Mouse (Mus musculus) forebrain, embryonic 11.5 days (tissue): ENCODE results near the gene Amigo1. TPM values are rescaled to one million over a fixed set of nuclear protein-coding genes. Genes with fewer than 3 reads are reported as not detected.

Experiments
- ATAC-seq: fragments of 200-750 bp; cut with Nextera tagmentation; replicated peaks from 2 replicates; pipeline ENCODE4 v1.8.0; 2017; ENCODE audit warnings: moderate TSS enrichment; ENCODE audit not compliant: low FRiP score
- DNase-seq: peaks from one replicate; pipeline ENCODE4 v3.0.0-alpha.2; 2017; ENCODE audit warnings: low spot score
- H3K27ac ChIP-seq: fragments of 300-500 bp; sonication (generic); 2 replicates; pipeline ENCODE4 v1.5.1; 2014; ENCODE audit warnings: low read depth, low read length
- H3K27me3 ChIP-seq: fragments of 300-500 bp; sonication (generic); 2 replicates; pipeline ENCODE4 v1.6.1; 2014; ENCODE audit warnings: mild to moderate bottlenecking, low read length, mixed read lengths; ENCODE audit not compliant: control insufficient read depth, insufficient read depth
- H3K36me3 ChIP-seq: fragments of 300-500 bp; sonication (generic); 2 replicates; pipeline ENCODE4 v1.6.1; 2014; ENCODE audit warnings: mild to moderate bottlenecking, low read length, moderate library complexity, mixed read lengths; ENCODE audit not compliant: control insufficient read depth, insufficient read depth
- H3K4me1 ChIP-seq: fragments of 300-500 bp; sonication (generic); replicated peaks from 2 replicates; pipeline ENCODE4 v1.6.1; 2014; ENCODE audit warnings: low read length, mixed read lengths; ENCODE audit not compliant: control insufficient read depth, insufficient read depth
- H3K4me2 ChIP-seq: fragments of 300-500 bp; sonication (generic); 2 replicates; pipeline ENCODE4 v1.6.1; 2014; ENCODE audit warnings: low read depth, mild to moderate bottlenecking, low read length, moderate library complexity, mixed read lengths; ENCODE audit not compliant: severe bottlenecking
- H3K4me3 ChIP-seq: fragments of 300-500 bp; sonication (generic); 2 replicates; pipeline ENCODE4 v1.5.1; 2014; ENCODE audit warnings: low read depth, low read length
- H3K9ac ChIP-seq: fragments of 300-500 bp; sonication (generic); 2 replicates; pipeline ENCODE4 v1.6.1; 2014; ENCODE audit warnings: low read length
- H3K9me3 ChIP-seq: fragments of 300-500 bp; sonication (generic); 2 replicates; pipeline ENCODE4 v1.6.1; 2016; ENCODE audit warnings: low read length, mixed read lengths; ENCODE audit not compliant: control insufficient read depth
- WGBS: fragments of 180-500 bp; shearing (Covaris S2); extraction: QIAGEN DNeasy Blood & Tissue Kit; methylation state at CpG from one replicate; pipeline ENCODE4 v1.1.7; 2014; 5-methylcytosine and 5-hydroxymethylcytosine counted together
- polyA plus RNA-seq: library from polyadenylated mRNA; unstranded; fragments of >200 nt; fragmentation: Nextera tagmentation; extraction: Ambion mirVana; gene quantifications from 2 replicates; pipeline ENCODE4 v1.2.1, GENCODE M21; 2014

Amigo1 gene
- polyA plus RNA-seq, 1 experiment from 2014 or later = 5.2 TPM

- H3K27ac ChIP-seq = no peak overlapping the region
- ATAC-seq = no peak
Measured at GRCm38 (mm10) chr3:108189897-108190296, 3.8 kb downstream of the Amigo1 start.

GRCm38 (mm10) chr3:108193686-108194085 lies 7.6 kb downstream of the Amigo1 start:
- DNase-seq = peak; percentile 35

More at GRCm38 (mm10) chr3:108189897-108190296, 3.8 kb downstream of the Amigo1 start:
- no peak overlapping the region for H3K9ac ChIP-seq
- no peak overlapping the region for H3K4me3 ChIP-seq
- 84% methylated on average over 5 of the region's 5 CpGs for WGBS
- no peaks in the 10 kb centered on the region for H3K27me3 ChIP-seq
- no peak overlapping the region for H3K4me2 ChIP-seq
- peaks cover 4% of the 10 kb centered on the region; the same call in 1 of the 2 replicates for H3K4me1 ChIP-seq
- H3K9me3 ChIP-seq = no peaks in the 10 kb centered on the region
- peak; percentile 42 for DNase-seq
- no peaks in the 10 kb centered on the region for H3K36me3 ChIP-seq

DNA sequence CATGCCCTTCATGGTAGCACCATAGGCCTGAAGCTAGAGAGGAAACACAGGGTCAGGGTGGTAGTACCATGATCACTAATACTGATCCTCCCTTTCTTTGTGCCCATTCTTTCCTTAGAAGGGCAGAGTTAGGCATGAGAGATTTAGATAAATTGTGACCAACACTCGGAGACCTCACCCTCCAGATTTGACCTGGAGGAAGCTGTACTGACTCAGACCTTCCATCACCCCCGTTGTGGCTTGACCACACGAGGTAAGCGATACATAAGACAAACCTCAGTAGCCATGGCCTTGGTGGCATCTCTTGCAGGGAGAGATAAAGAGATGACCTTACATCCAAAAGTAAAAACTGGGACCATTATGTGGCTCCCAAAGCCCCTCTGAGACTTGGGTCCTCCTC lies 9.2 kb downstream of the Amigo1 start:
- Histone ChIP-seq H3K4me1 (peaks cover 8% of the 10 kb centered on the region), H3K27ac (no peak overlapping the region), H3K9me3 (no peaks in the 10 kb centered on the region), H3K9ac (no peak overlapping the region), H3K4me2 (no peak overlapping the region), H3K4me3 (no peak overlapping the region), H3K27me3 (no peaks in the 10 kb centered on the region), H3K36me3 (no peaks in the 10 kb centered on the region; the same call in 1 of the 2 replicates)
- WGBS = 88% methylated on average over 4 of the region's 4 CpGs
- no peak for DNase-seq
- no peak for ATAC-seq

More at GRCm38 (mm10) chr3:108193686-108194085, 7.6 kb downstream of the Amigo1 start:
- no peaks in the 10 kb centered on the region for H3K9me3 ChIP-seq
- H3K4me1 ChIP-seq = peaks cover 4% of the 10 kb centered on the region; the same call in 1 of the 2 replicates
- no peak overlapping the region for H3K27ac ChIP-seq
- H3K36me3 ChIP-seq = no peaks in the 10 kb centered on the region; the same call in 1 of the 2 replicates
- no peak for ATAC-seq
- H3K4me3 ChIP-seq = no peak overlapping the region
- no peak overlapping the region for H3K4me2 ChIP-seq
- WGBS = 90% methylated on average over 4 of the region's 4 CpGs
- no peaks in the 10 kb centered on the region for H3K27me3 ChIP-seq
- no peak overlapping the region for H3K9ac ChIP-seq

GRCm38 (mm10) chr3:108195941-108196590 lies 9.9 kb downstream of the Amigo1 start:
- Histone ChIP-seq H3K4me1 (peaks cover 9% of the 10 kb centered on the region), H3K36me3 (no peaks in the 10 kb centered on the region; the same call in 1 of the 2 replicates), H3K4me2 (no peak overlapping the region), H3K9me3 (no peaks in the 10 kb centered on the region), H3K27me3 (no peaks in the 10 kb centered on the region), H3K9ac (no peak overlapping the region), H3K4me3 (no peak overlapping the region), H3K27ac (peak overlapping the region; percentile 41; the same call in 1 of the 2 replicates)
- DNase-seq (peak; percentile 36), ATAC-seq (no peak)
- WGBS = 78% methylated on average over 7 of the region's 7 CpGs

DNA sequence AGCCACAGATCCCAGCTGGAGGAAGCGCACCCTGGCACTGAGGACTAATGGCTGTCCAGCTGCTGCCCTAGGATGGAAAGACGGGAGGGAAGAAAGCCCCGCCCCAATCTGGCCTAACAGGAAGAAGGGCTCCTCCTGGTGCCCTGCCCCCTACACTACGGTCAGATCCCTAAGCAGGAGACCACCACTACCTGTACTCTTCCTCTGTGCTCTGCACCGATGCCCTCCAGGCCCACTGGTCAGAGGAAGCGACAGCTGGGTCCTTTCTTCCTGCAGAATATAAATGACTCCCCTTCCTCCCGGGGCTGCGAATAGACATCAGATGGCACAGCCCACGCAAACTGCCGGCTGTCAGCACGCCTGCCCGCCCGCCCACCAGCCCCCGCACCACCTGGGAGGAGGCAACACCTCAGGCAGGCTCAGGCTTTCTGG lies 10.9 kb downstream of the Amigo1 start:
- no peaks in the 10 kb centered on the region for H3K9me3 ChIP-seq
- H3K9ac ChIP-seq = peak overlapping the region; percentile 20
- H3K36me3 ChIP-seq = no peaks in the 10 kb centered on the region; the same call in 1 of the 2 replicates
- H3K27me3 ChIP-seq = no peaks in the 10 kb centered on the region
- ATAC-seq (0 out of 2 replicates have a peak, but pooled peaks have one; percentile 11), DNase-seq (peak; percentile 69)
- H3K27ac ChIP-seq = no peak overlapping the region; the same call in 1 of the 2 replicates
- WGBS = 28% methylated on average over 14 of the region's 14 CpGs
- peaks cover 12% of the 10 kb centered on the region for H3K4me1 ChIP-seq
- H3K4me2 ChIP-seq = no peak overlapping the region
- no peak overlapping the region for H3K4me3 ChIP-seq

GRCm38 (mm10) chr3:108199231-108199630 lies 13.1 kb downstream of the Amigo1 start:
- no peak overlapping the region for H3K4me3 ChIP-seq
- WGBS = 87% methylated on average over 6 of the region's 6 CpGs
- H3K27ac ChIP-seq = no peak overlapping the region
- no peak overlapping the region for H3K9ac ChIP-seq
- no peaks in the 10 kb centered on the region; the same call in none of the 2 replicates for H3K36me3 ChIP-seq
- no peak for ATAC-seq
- no peaks in the 10 kb centered on the region for H3K27me3 ChIP-seq
- no peaks in the 10 kb centered on the region for H3K9me3 ChIP-seq
- DNase-seq = peak; percentile 46
- no peak overlapping the region for H3K4me2 ChIP-seq
- peaks cover 12% of the 10 kb centered on the region for H3K4me1 ChIP-seq

GRCm38 (mm10) chr3:108200329-108201323 lies 14.5 kb downstream of the Amigo1 start, which contains the start of gene Cyb561d1:
Gene Cyb561d1 (minus strand): TSS chr3:108201212.
- Histone ChIP-seq H3K9me3 (no peaks in the 10 kb centered on the region), H3K4me3 (peak within 1 kb of the TSS; percentile 63), H3K9ac (peak within 1 kb of the TSS; percentile 56), H3K36me3 (peaks cover 2% of the 10 kb centered on the region; the same call in 1 of the 2 replicates), H3K4me1 (peaks cover 12% of the 10 kb centered on the region), H3K27me3 (no peaks in the 10 kb centered on the region), H3K4me2 (peak within 1 kb of the TSS; percentile 55), H3K27ac (peak within 1 kb of the TSS; percentile 77)
- ATAC-seq (peak; percentile 95), DNase-seq (peak; percentile 94)
- WGBS = 3% methylated on average over 44 of the region's 44 CpGs

- peaks cover 2% of the 10 kb centered on the region; the same call in 1 of the 2 replicates for H3K36me3 ChIP-seq
- peak; percentile 19 for DNase-seq
- no peak overlapping the region for H3K4me2 ChIP-seq
- H3K4me3 ChIP-seq = no peak overlapping the region
- no peaks in the 10 kb centered on the region for H3K9me3 ChIP-seq
- no peak overlapping the region for H3K27ac ChIP-seq
- H3K4me1 ChIP-seq = peaks cover 8% of the 10 kb centered on the region
- no peaks in the 10 kb centered on the region for H3K27me3 ChIP-seq
- H3K9ac ChIP-seq = no peak overlapping the region
- no peak for ATAC-seq
Measured at GRCm38 (mm10) chr3:108202506-108202905, 16.4 kb downstream of the Amigo1 start.
